Comparison of ENCODE assay signal across 8 mouse cellular contexts in genomic region chr7:143685359-143686067, GRCm38 (mm10). TPM values are rescaled to one million over a fixed set of nuclear protein-coding genes. Genes with fewer than 3 reads are reported as not detected.
DNase-seq lines count a peak whose midpoint lies in the region; ATAC-seq lines count a peak whose summit lies in the region.

Tnfrsf23 (minus strand) TSS chr7:143685872.

- peak within 1 kb of the TSS; percentile 49 for H3K9ac ChIP-seq in embryonic facial prominence, embryonic 14.5 days (ENCODE audit: low read depth, low read length)
- no peak within 1 kb of the TSS; the same call in 1 of the 2 replicates for H3K9ac ChIP-seq in limb, embryonic 12.5 days (replicated peaks)
- no peak within 1 kb of the TSS for H3K9ac ChIP-seq in midbrain, embryonic 14.5 days (replicated peaks; ENCODE audit: low read length)

- WGBS in embryonic facial prominence, embryonic 14.5 days = 3% methylated on average over 35 of the region's 35 CpGs
- 3% methylated on average over 35 of the region's 35 CpGs for WGBS in limb, embryonic 12.5 days
- 3% methylated on average over 35 of the region's 35 CpGs for WGBS in midbrain, embryonic 14.5 days

- H3K4me2 ChIP-seq in embryonic facial prominence, embryonic 14.5 days (ENCODE audit: low read depth, low read length) = peak within 1 kb of the TSS; percentile 86
- peak within 1 kb of the TSS; percentile 75 for H3K4me2 ChIP-seq in limb, embryonic 12.5 days
- H3K4me2 ChIP-seq in midbrain, embryonic 14.5 days (ENCODE audit: low read length) = peak within 1 kb of the TSS; percentile 64

- no peak within 1 kb of the TSS for H3K27ac ChIP-seq in embryonic facial prominence, embryonic 14.5 days (replicated peaks; ENCODE audit: low read depth, low read length)
- no peak within 1 kb of the TSS for H3K27ac ChIP-seq in limb, embryonic 12.5 days
- H3K27ac ChIP-seq in midbrain, embryonic 14.5 days (replicated peaks; ENCODE audit: low read depth, low read length) = no peak within 1 kb of the TSS

- H3K9me3 ChIP-seq in embryonic facial prominence, embryonic 14.5 days (ENCODE audit: control insufficient read depth, low read length) = no peaks in the 10 kb centered on the region
- H3K9me3 ChIP-seq in limb, embryonic 12.5 days = no peaks in the 10 kb centered on the region
- H3K9me3 ChIP-seq in midbrain, embryonic 14.5 days (ENCODE audit: control insufficient read depth, low read length) = no peaks in the 10 kb centered on the region

- ATAC-seq in embryonic facial prominence, embryonic 14.5 days (ENCODE audit: low read depth) = peak; percentile 97
- ATAC-seq in limb, embryonic 12.5 days (ENCODE audit: insufficient number of reproducible peaks, insufficient read depth, low FRiP score, low TSS enrichment, low read depth) = peak; percentile 85
- no peak for ATAC-seq in midbrain, embryonic 14.5 days (ENCODE audit: low FRiP score, low TSS enrichment)

- no peaks in the 10 kb centered on the region for H3K4me1 ChIP-seq in embryonic facial prominence, embryonic 14.5 days (ENCODE audit: control insufficient read depth, insufficient read depth, low read length)
- no peaks in the 10 kb centered on the region for H3K4me1 ChIP-seq in limb, embryonic 12.5 days (replicated peaks)
- H3K4me1 ChIP-seq in midbrain, embryonic 14.5 days (ENCODE audit: control insufficient read depth, insufficient read depth, low read length) = 0 out of 2 replicates have a peak, but pooled peaks cover 3% of the 10 kb centered on the region

- no peaks in the 10 kb centered on the region for H3K27me3 ChIP-seq in embryonic facial prominence, embryonic 14.5 days (replicated peaks; ENCODE audit: control insufficient read depth, insufficient read depth, low read length)
- H3K27me3 ChIP-seq in limb, embryonic 12.5 days = peaks cover 9% of the 10 kb centered on the region
- H3K27me3 ChIP-seq in midbrain, embryonic 14.5 days (ENCODE audit: control insufficient read depth, insufficient read depth, low read length) = no peaks in the 10 kb centered on the region

- peak; percentile 43 for DNase-seq in cerebellum, postnatal 14 days
- no peak for DNase-seq in cerebellum, adult 11-12 months
- DNase-seq in embryonic facial prominence, embryonic 14.5 days (ENCODE audit: low spot score) = peak; percentile 94
- DNase-seq in heart, adult 8-10 months (ENCODE audit: low spot score) = peak; percentile 83
- peak; percentile 62 to 75 for DNase-seq in kidney, adult 8-10 months
- DNase-seq in midbrain, embryonic 14.5 days = peak; percentile 79
- DNase-seq in spleen, postnatal 10 days (ENCODE audit: low spot score in 2 of 2) = peak; percentile 24 to 77

- peak within 1 kb of the TSS; percentile 43 for H3K4me3 ChIP-seq in embryonic facial prominence, embryonic 14.5 days (ENCODE audit: low read depth, low read length)
- peak within 1 kb of the TSS; percentile 42 for H3K4me3 ChIP-seq in limb, embryonic 12.5 days (replicated peaks)
- peak within 1 kb of the TSS; percentile 29 for H3K4me3 ChIP-seq in midbrain, embryonic 14.5 days (replicated peaks; ENCODE audit: low read depth, low read length)

- H3K36me3 ChIP-seq in embryonic facial prominence, embryonic 14.5 days (ENCODE audit: control insufficient read depth, insufficient read depth, low read length) = peaks cover 29% of the 10 kb centered on the region
- peaks cover 28% of the 10 kb centered on the region for H3K36me3 ChIP-seq in limb, embryonic 12.5 days
- peaks cover 27% of the 10 kb centered on the region for H3K36me3 ChIP-seq in midbrain, embryonic 14.5 days (ENCODE audit: control insufficient read depth, insufficient read depth, low read length)

RNA-seq across cellular contexts. Expression of gene Tnfrsf23, which starts in this region (rescaled TPM):
- 5.3 and 7.0 TPM in 2 replicates for polyA plus RNA-seq in embryonic facial prominence, embryonic 14.5 days (2014; fragmentation: Nextera tagmentation; extraction: Ambion mirVana)
- total RNA-seq in heart, adult 8-10 months (2022) = 1 to 10 TPM; 2.9 to 6.1 (median 3.7) TPM
- 0.59 and 0.64 TPM in 2 replicates for polyA plus RNA-seq in limb, embryonic 12.5 days (2016; fragmentation: Nextera tagmentation; extraction: Ambion mirVana)
- polyA plus RNA-seq in midbrain, embryonic 14.5 days (2014; fragmentation: Nextera tagmentation; extraction: Ambion mirVana) = 0.75 and 1.2 TPM in 2 replicates

Comparison
In these comparisons a context has a peak if more than half of its experiments do, and no peak if none do; other contexts are left out.
1. Peak in ATAC-seq, H3K4me3 ChIP-seq and H3K4me2 ChIP-seq in limb, embryonic 12.5 days; RNA of the gene not detected or under 1 TPM.